Mouse (Mus musculus) neural tube, embryonic 15.5 days (tissue): ENCODE results near the gene Ntpcr. TPM values are rescaled to one million over a fixed set of nuclear protein-coding genes. Genes with fewer than 3 reads are reported as not detected.

Experiments used
- ATAC-seq: fragments of 200-750 bp; cut with Nextera tagmentation; 2 replicates; pipeline ENCODE4 v1.8.0; 2017; ENCODE audit warnings: mild to moderate bottlenecking, moderate TSS enrichment, moderate library complexity; ENCODE audit not compliant: low FRiP score
- H3K27ac ChIP-seq: fragments of 300-500 bp; sonication (generic); replicated peaks from 2 replicates; pipeline ENCODE4 v1.5.1; 2015; ENCODE audit warnings: mild to moderate bottlenecking, inconsistent platforms
- H3K27me3 ChIP-seq: fragments of 300-500 bp; sonication (generic); replicated peaks from 2 replicates; pipeline ENCODE4 v1.6.1; 2015; ENCODE audit warnings: inconsistent platforms
- H3K36me3 ChIP-seq: fragments of 300-500 bp; sonication (generic); 2 replicates; pipeline ENCODE4 v1.6.1; 2015; ENCODE audit warnings: inconsistent platforms
- H3K4me1 ChIP-seq: fragments of 300-500 bp; sonication (generic); 2 replicates; pipeline ENCODE4 v1.6.1; 2015; ENCODE audit warnings: inconsistent platforms
- H3K4me2 ChIP-seq: fragments of 300-500 bp; sonication (generic); 2 replicates; pipeline ENCODE4 v1.6.1; 2015; ENCODE audit warnings: inconsistent platforms, mild to moderate bottlenecking, moderate library complexity
- H3K4me3 ChIP-seq: fragments of 300-500 bp; sonication (generic); replicated peaks from 2 replicates; pipeline ENCODE4 v1.5.1; 2015; ENCODE audit warnings: mild to moderate bottlenecking, inconsistent platforms
- H3K9ac ChIP-seq: fragments of 300-500 bp; sonication (generic); replicated peaks from 2 replicates; pipeline ENCODE4 v1.6.1; 2015; ENCODE audit warnings: mild to moderate bottlenecking, inconsistent platforms
- H3K9me3 ChIP-seq: fragments of 300-500 bp; sonication (generic); replicated peaks from 2 replicates; pipeline ENCODE4 v1.6.1; 2016; ENCODE audit warnings: inconsistent platforms
- WGBS: fragments of 180-500 bp; shearing (Covaris S2); methylation state at CpG from one replicate; pipeline ENCODE4 v1.1.7; 2015; ENCODE audit warnings: mixed read lengths; 5-methylcytosine and 5-hydroxymethylcytosine counted together
- polyA plus RNA-seq: library from polyadenylated mRNA; unstranded; fragments of >200 nt; fragmentation: Nextera tagmentation; extraction: Ambion mirVana; gene quantifications from 2 replicates; pipeline ENCODE4 v1.2.1, GENCODE M21; 2015

Ntpcr gene
- polyA plus RNA-seq, 1 experiment from 2014 or later: 36.9 TPM

DNA sequence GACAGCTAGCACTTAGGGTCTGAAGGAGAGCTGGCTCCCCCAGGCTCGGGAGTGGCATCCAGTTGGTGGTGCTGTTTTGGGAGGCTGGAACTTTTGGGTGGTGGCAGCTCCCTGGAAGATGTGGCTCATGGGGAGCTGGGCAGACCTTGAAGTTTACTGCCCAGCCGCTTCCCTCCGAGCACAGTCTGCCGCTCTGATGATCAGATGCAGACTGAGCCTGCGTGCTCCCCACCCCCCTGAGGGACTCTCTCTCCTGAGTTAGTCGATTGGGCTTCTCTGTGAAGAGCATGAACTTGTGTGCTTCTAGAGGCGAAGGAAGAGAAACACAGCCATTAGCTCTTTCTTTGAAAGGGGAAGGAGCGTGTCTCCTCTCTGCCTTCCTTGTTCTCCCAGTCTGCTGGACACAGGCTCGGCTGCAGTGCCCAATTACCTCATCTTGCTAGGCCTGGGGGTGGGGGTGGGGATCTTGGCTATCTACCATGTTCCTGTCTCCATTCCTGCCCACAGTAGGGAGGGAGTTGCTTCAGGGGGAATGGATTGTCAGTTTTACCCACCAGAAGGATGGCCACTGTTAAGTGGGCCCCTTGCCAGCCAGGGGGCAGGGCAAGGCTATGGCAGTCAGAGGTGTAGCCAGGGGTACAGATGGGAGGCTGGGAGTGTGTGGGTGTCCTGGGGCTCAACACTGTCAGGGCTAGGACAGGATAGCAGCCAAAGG is 26.8 kb downstream of the Ntpcr start:
- peaks cover 23% of the 10 kb centered on the region for H3K36me3 ChIP-seq
- 0 out of 2 replicates have a peak, but pooled peaks cover 2% of the 10 kb centered on the region for H3K27me3 ChIP-seq
- H3K4me2 ChIP-seq: no peak overlapping the region
- no peak overlapping the region for H3K4me3 ChIP-seq
- 37% methylated on average over 9 of the region's 9 CpGs for WGBS
- peaks cover 15% of the 10 kb centered on the region for H3K4me1 ChIP-seq
- 0 out of 2 replicates have a peak overlapping the region, but pooled peaks have one; percentile 20 for H3K27ac ChIP-seq
- no peaks in the 10 kb centered on the region for H3K9me3 ChIP-seq
- 0 out of 2 replicates have a peak, but pooled peaks have one; percentile 40 for ATAC-seq
- H3K9ac ChIP-seq: no peak overlapping the region

DNA sequence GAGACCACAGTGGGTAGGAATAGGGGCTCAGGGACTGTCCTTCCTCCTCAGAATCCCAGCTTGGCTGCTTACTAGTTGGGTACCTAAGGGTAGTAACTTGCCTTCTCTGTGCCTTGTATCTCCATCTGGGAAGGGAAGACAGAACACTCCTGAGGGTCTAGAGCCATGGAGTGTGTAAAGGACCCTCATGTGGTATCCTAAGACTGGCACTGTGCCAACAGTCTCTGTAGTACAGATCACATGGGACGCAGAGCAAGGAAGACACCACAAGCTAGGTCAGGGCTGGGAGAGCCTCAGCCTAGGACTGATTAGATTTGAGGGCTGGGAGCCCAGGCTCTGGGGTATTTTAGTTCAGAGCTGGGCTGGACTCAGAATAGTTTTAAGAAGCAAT is 27.3 kb downstream of the Ntpcr start:
- Histone ChIP-seq H3K4me2 (no peak overlapping the region), H3K27me3 (0 out of 2 replicates have a peak, but pooled peaks cover 2% of the 10 kb centered on the region), H3K9ac (no peak overlapping the region), H3K9me3 (no peaks in the 10 kb centered on the region), H3K4me3 (no peak overlapping the region), H3K36me3 (peaks cover 25% of the 10 kb centered on the region), H3K27ac (no peak overlapping the region), H3K4me1 (peaks cover 15% of the 10 kb centered on the region)
- peak; percentile 5; the same call in 1 of the 2 replicates for ATAC-seq
- WGBS: 59% methylated on average over 1 of the region's 1 CpGs

DNA sequence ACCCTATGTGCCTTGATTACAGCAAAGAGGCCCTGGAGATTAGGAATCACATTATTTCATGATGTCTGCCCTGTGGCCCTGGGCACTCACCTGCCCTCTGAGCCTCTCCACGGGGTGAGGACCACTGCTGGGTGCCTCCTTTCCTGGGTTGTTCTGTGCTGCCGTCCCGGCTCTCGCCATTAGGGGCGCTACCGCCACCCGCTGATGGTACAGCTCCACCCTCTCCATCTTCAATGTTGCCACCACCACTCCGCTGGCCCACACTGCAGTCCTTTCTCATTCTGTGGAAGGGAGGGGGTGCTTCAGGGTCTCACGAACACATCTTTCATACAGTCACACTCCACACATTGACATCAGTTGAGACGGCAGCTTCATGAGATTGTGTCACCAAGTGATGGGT is 29.3 kb downstream of the Ntpcr start:
- H3K4me1 ChIP-seq: peaks cover 15% of the 10 kb centered on the region
- H3K27me3 ChIP-seq: 0 out of 2 replicates have a peak, but pooled peaks cover 2% of the 10 kb centered on the region
- no peak for ATAC-seq
- 59% methylated on average over 10 of the region's 10 CpGs for WGBS
- H3K4me2 ChIP-seq: no peak overlapping the region
- H3K9me3 ChIP-seq: 0 out of 2 replicates have a peak, but pooled peaks cover 4% of the 10 kb centered on the region
- no peak overlapping the region for H3K27ac ChIP-seq
- H3K9ac ChIP-seq: no peak overlapping the region
- no peak overlapping the region for H3K4me3 ChIP-seq
- peaks cover 20% of the 10 kb centered on the region for H3K36me3 ChIP-seq

DNA sequence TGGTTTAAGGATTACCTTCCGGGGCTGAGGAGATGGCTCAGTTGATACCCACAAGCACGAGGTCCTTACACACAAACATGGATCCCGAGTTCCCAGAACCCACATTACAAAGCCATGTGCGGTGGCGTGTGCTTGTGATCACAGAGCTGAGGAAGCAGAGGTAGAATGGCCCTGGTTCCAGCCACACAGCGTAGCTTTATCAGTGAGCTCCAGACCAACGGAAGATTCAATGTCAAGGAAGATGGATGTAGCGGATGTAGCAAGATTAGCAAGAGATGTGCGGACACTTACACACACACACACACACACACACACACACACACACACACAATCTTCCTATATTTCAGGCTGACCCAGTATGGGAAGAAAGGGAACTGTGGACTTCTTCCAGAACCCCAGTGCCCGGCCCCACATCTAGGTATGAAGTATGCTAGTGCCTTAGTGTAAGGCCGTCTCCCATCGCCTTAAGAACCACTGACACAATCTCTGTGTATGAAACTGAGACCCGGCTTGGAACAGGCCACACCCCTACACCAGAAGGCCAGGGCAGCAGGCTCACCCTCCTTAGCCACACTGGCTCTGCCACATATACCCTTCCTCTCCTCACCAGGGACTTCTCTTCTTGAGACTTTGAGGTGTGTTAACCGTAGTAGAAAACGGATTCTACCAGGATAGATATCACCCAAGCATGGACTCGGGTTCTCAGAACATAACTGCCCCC is 33.5 kb downstream of the Ntpcr start:
- no peak for ATAC-seq
- 93% methylated on average over 16 of the region's 16 CpGs for WGBS
- peaks cover 48% of the 10 kb centered on the region for H3K36me3 ChIP-seq

DNA sequence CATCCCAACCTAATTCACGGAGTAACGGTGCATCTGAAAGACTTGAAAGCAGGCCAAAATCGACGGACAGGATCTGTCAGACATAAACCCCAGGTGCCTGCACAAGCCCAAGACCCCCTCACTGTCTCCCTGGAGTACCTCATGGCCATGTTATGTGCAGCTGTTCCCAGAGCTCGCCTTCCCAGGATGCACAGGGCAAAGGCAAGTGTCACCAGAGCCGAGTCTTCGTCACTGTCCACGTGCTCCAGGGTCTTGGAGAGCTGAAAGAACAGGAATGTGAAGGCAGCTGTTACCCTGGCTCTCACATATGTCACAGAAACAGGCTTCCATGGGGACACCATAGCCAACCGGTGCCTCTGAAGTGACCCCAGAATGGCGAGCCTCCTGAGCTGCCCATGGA is 38.3 kb downstream of the Ntpcr start:
- H3K4me1 ChIP-seq: no peaks in the 10 kb centered on the region
- H3K4me3 ChIP-seq: no peak overlapping the region
- no peaks in the 10 kb centered on the region for H3K27me3 ChIP-seq
- no peak for ATAC-seq
- no peak overlapping the region for H3K27ac ChIP-seq
- 0 out of 2 replicates have a peak, but pooled peaks cover 8% of the 10 kb centered on the region for H3K9me3 ChIP-seq
- no peak overlapping the region for H3K4me2 ChIP-seq
- H3K36me3 ChIP-seq: peaks cover 62% of the 10 kb centered on the region
- no peak overlapping the region for H3K9ac ChIP-seq
- WGBS: 88% methylated on average over 10 of the region's 10 CpGs

More for the DNA sequence above, 33.5 kb downstream of the Ntpcr start:
- Histone ChIP-seq H3K9ac (no peak overlapping the region), H3K27me3 (0 out of 2 replicates have a peak, but pooled peaks cover 2% of the 10 kb centered on the region), H3K4me3 (no peak overlapping the region), H3K9me3 (0 out of 2 replicates have a peak, but pooled peaks cover 8% of the 10 kb centered on the region), H3K27ac (no peak overlapping the region), H3K4me2 (no peak overlapping the region), H3K4me1 (no peaks in the 10 kb centered on the region)

DNA sequence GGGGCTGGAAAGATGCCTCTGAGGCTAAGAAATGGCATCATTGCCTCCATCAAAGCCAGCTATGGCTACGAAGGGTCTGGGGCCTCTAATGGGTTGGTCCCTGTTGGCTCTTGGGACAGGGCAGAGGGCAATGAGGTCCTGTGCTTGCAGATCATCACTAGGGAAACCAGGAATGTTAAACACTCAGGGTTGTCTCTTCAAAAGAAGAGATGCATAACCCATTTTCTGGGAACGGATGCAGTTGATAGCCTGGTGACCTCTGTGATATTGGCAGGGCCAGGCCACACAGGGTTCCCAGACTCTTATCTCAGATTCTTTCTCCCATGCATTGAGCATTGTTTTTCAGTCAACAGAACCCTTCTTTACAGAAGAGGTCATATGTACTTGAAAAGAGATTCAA is 42.5 kb downstream of the Ntpcr start:
- 76% methylated on average over 2 of the region's 2 CpGs for WGBS
- no peak overlapping the region for H3K4me2 ChIP-seq
- H3K9me3 ChIP-seq: no peaks in the 10 kb centered on the region
- no peak overlapping the region for H3K27ac ChIP-seq
- H3K4me3 ChIP-seq: no peak overlapping the region
- H3K27me3 ChIP-seq: no peaks in the 10 kb centered on the region
- no peak overlapping the region for H3K9ac ChIP-seq
- no peaks in the 10 kb centered on the region for H3K4me1 ChIP-seq
- peaks cover 46% of the 10 kb centered on the region for H3K36me3 ChIP-seq
- no peak for ATAC-seq

DNA sequence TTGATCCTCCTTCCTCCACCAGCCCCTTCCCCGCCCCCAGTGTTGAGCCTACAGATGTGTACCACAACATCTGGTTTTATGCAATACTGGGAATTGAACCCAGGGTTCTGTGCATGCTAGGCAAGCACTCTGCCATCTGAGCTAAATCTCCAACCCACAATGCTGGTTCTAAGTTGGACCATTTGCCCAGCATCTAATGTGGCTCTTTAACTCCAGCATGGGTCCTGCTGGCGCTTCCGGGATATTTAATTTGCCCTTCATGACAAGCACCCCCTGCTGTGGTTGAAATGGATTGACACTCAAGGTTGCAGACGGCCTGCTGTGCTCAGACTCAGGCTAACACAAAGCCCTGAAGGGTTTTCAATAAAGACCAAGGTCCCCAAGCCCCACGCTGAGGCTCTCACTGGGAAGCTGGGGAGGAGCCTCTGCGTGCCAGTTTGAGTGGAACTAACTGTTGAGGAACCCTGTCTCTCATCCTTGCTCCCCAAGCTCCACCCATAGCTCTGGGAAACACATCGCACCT is 43.6 kb downstream of the Ntpcr start:
- H3K4me1 ChIP-seq: no peaks in the 10 kb centered on the region
- H3K36me3 ChIP-seq: peaks cover 36% of the 10 kb centered on the region
- no peak overlapping the region for H3K9ac ChIP-seq
- ATAC-seq: no peak
- H3K4me3 ChIP-seq: no peak overlapping the region
- WGBS: 50% methylated on average over 7 of the region's 7 CpGs
- no peak overlapping the region for H3K27ac ChIP-seq
- H3K9me3 ChIP-seq: no peaks in the 10 kb centered on the region
- H3K4me2 ChIP-seq: no peak overlapping the region
- H3K27me3 ChIP-seq: no peaks in the 10 kb centered on the region

DNA sequence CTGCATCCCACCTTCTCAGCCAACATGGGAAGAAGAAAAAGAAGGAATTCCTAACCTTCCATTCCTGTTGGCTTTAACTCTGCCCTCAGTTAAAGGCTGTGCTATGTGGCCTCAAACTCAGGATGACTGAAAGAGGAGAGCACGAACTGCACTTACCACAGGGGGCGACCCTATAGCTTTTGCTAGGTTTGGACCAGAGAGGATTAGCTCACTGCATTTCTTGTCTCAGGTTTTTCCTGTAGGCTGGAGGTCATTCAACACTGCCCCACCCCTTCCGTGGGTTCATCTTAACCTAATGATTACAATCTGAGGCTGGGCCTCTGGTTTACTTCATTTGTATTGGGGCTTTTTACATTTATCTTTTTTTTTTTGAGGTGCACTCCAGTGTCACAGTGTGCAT is 45.3 kb downstream of the Ntpcr start:
- Histone ChIP-seq H3K36me3 (peaks cover 30% of the 10 kb centered on the region), H3K9ac (no peak overlapping the region), H3K4me1 (no peaks in the 10 kb centered on the region), H3K4me2 (no peak overlapping the region), H3K27me3 (no peaks in the 10 kb centered on the region), H3K9me3 (no peaks in the 10 kb centered on the region), H3K27ac (no peak overlapping the region), H3K4me3 (no peak overlapping the region)
- no peak for ATAC-seq
- 83% methylated on average over 3 of the region's 3 CpGs for WGBS

DNA sequence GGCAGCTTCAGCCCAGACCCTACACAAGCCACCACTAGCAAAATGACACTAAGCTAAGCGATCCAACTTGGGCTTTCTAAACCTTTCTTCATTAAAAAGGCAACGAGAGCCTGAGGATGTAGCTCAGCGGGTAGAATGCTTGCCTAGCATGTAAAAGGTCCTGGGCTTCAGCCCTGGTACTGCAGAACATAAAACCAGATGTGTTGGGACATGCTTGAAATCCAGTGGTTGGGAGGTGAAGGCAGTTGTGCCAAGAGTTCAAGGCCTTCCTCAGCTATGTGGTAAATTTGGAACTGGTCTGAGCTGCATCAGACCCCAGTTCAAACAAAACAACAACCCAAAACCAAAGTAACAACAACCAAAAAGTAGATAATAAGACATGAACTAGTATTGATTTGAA is 46.6 kb downstream of the Ntpcr start:
- Histone ChIP-seq H3K4me3 (no peak overlapping the region), H3K36me3 (peaks cover 19% of the 10 kb centered on the region), H3K9ac (no peak overlapping the region), H3K4me1 (no peaks in the 10 kb centered on the region), H3K4me2 (no peak overlapping the region), H3K9me3 (no peaks in the 10 kb centered on the region), H3K27me3 (no peaks in the 10 kb centered on the region), H3K27ac (no peak overlapping the region)
- ATAC-seq: no peak
- WGBS: 95% methylated on average over 3 of the region's 3 CpGs

DNA sequence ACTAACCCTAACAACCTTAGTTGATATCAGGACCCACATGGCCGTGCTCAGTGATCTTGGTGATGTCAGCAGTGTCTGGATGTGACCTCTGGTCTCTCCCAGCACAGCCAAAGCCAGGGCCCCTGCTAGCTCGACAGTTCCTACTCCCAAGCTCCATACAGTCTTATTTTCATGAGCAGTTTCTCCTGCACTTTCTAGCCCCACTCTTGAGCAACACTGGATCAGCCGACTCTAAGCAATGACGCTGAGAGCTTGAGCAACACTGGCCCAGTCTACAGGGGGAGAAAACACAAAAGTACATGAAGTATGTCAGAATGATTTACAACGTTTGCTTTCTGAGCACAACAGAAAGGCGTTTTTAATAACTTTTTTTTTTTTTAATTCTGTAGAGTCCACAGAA is 47.0 kb downstream of the Ntpcr start:
- ATAC-seq: no peak
- no peak overlapping the region for H3K4me2 ChIP-seq
- WGBS: 79% methylated on average over 6 of the region's 6 CpGs
- H3K9me3 ChIP-seq: no peaks in the 10 kb centered on the region
- H3K4me1 ChIP-seq: no peaks in the 10 kb centered on the region
- H3K27ac ChIP-seq: no peak overlapping the region
- H3K27me3 ChIP-seq: no peaks in the 10 kb centered on the region
- H3K36me3 ChIP-seq: peaks cover 15% of the 10 kb centered on the region
- H3K9ac ChIP-seq: no peak overlapping the region
- H3K4me3 ChIP-seq: no peak overlapping the region

DNA sequence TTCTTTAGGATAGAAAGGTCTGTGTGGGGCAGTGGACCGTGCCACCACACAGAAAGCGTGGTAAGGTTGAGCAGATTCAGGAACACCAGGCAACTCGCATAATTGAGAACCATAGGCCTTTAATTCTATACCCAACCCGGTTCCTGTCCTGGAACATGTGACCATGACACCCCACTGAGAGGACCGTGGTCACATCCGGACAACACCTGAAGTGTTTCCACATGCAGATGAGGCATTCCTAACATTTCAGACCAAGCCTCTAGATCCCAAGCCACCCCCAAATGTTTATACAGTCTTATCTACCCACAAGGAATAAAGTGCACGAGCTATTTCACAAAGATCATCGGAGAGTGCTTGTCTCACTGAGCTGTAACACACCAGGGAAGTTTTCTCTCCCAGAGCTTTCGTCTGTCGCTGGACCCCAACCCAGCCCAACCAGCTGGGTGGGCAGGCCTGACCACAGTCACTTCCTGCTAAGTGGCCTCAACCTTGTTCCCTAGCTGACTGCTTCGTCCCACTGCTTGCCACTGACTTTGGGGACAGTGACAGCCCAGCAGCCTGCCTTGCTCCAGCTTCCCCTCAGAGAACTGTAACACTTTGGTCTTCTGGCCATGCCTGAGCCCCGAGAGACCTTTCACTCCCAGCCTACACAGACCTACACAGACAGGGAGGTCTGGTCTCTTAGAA is 47.9 kb downstream of the Ntpcr start:
- ATAC-seq: no peak
- H3K4me1 ChIP-seq: no peaks in the 10 kb centered on the region
- peaks cover 9% of the 10 kb centered on the region; the same call in 1 of the 2 replicates for H3K36me3 ChIP-seq
- H3K27me3 ChIP-seq: no peaks in the 10 kb centered on the region
- no peak overlapping the region for H3K27ac ChIP-seq
- H3K9me3 ChIP-seq: no peaks in the 10 kb centered on the region
- no peak overlapping the region for H3K4me2 ChIP-seq
- 76% methylated on average over 12 of the region's 12 CpGs for WGBS
- H3K4me3 ChIP-seq: no peak overlapping the region
- H3K9ac ChIP-seq: no peak overlapping the region
